Mouse (Mus musculus): ENCODE results near the gene Rgs9bp. TPM values are rescaled to one million over a fixed set of nuclear protein-coding genes. Genes with fewer than 3 reads are reported as not detected.

Gene Rgs9bp
- total RNA-seq, 1 experiment: 0.71 TPM

DNA sequence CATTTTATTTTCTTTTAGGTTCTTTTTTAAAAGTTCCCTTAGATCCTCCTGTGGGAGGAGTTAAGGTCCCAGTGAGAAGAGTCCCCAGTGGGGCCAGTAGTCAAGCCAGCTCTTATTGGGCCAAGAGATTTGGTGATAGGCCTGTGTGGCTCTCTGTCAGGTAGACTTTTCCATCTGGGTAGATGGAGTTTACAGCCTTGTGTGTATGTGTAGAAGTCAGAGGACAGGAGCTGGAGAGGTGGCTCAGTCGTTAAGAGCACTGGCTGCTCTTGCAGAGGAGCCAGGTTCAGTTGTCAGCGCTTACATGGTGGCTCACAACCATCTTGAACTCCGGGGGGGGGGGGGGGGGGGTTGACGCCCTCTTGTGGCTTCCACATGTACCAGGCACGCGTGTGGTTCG lies 4.1 kb upstream of the Rgs9bp start:
- no peak for DNase-seq (ENCODE audit: low read depth, low spot score)
- H3K9me3 ChIP-seq (ENCODE audit: control insufficient read depth, insufficient read depth, low read depth, low read length): no peaks in the 10 kb centered on the region
- H3K36me3 ChIP-seq (ENCODE audit: control insufficient read depth, insufficient read depth, low read length, poor library complexity, severe bottlenecking): peaks cover 18% of the 10 kb centered on the region; the same call in 1 of the 2 replicates
- H3K9ac ChIP-seq (ENCODE audit: insufficient read depth, low read depth, low read length, poor library complexity, severe bottlenecking): no peak overlapping the region
- TF ChIP-seq MAFK (IDR thresholded peaks at IDR 0.05; ENCODE audit: insufficient read depth, low read depth, low read length) (no peak), HCFC1 (IDR thresholded peaks at IDR 0.05; ENCODE audit: borderline replicate concordance, insufficient read depth, low read length) (no peak)
- peaks cover 0 to 10% of the 10 kb centered on the region in 2 experiments; a peak in 2 of 4 replicates for H3K4me1 ChIP-seq (ENCODE audit: control insufficient read depth in 2 of 2, insufficient read depth in 2 of 2, low read length in 2 of 2, poor library complexity in 1 of 2)
- no peak overlapping the region for H3K4me3 ChIP-seq (ENCODE audit: insufficient read depth in 1 of 2, low read depth in 1 of 2, low read length in 2 of 2, poor library complexity in 1 of 2, severe bottlenecking in 1 of 2)
- in situ Hi-C loops (cut with MboI; ENCODE audit: low sequenced_read_pairs in 2 of 2, unreplicated experiment in 2 of 2): no loop called here
- no peak overlapping the region for H3K27ac ChIP-seq (ENCODE audit: insufficient read depth, low read depth, low read length, poor library complexity, severe bottlenecking)

DNA sequence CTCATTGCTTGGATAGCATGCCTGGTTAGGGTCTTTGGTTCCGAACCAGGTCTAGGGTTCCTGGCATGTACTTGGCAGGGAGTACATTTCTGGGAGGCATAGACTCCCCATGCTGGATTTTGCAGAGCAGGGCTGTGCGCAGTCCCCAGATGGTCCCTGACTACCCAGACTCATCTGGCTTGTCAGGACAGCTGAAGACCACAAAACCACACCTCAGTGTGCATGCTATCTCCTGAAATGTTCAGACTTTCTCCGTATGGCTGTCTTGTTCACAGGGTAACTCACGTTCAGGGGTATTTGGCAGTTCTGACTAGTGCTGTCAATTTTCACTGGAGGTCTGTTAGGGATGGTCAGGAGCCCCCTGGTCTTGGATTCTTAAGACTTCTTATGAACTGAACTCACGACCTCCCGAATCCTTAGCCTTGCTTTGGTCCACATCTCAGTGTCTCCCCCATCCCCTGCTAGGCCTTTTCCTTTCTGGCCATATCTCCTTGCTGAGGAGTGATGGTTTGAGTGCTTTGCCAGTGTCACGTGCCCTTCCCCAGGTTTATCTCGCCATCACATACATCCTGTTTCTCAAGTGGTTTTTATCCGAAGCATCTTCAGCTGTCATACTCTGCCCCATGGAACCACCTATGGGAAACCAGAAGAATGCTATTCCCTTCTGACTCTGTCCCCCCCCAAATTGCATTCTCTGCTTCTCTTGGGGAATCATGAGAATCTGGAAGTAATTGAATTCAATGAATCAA lies 3.5 kb upstream of the Rgs9bp start:
- Histone ChIP-seq H3K27ac (ENCODE audit: insufficient read depth, low read depth, low read length, poor library complexity, severe bottlenecking) (no peak overlapping the region), H3K36me3 (ENCODE audit: control insufficient read depth, insufficient read depth, low read length, poor library complexity, severe bottlenecking) (peaks cover 18% of the 10 kb centered on the region; the same call in 1 of the 2 replicates), H3K9me3 (ENCODE audit: control insufficient read depth, insufficient read depth, low read depth, low read length) (no peaks in the 10 kb centered on the region), H3K9ac (ENCODE audit: insufficient read depth, low read depth, low read length, poor library complexity, severe bottlenecking) (no peak overlapping the region), H3K4me3 (ENCODE audit: insufficient read depth in 1 of 2, low read depth in 1 of 2, low read length in 2 of 2, poor library complexity in 1 of 2, severe bottlenecking in 1 of 2) (no peak overlapping the region), H3K4me1 (ENCODE audit: control insufficient read depth in 2 of 2, insufficient read depth in 2 of 2, low read length in 2 of 2, poor library complexity in 1 of 2) (peaks cover 0 to 11% of the 10 kb centered on the region in 2 experiments; a peak in 2 of 4 replicates)
- no peak for TF ChIP-seq ZNF384 (IDR thresholded peaks at IDR 0.05; ENCODE audit: low read depth, low read length)
- no peak for TF ChIP-seq CHD2 (IDR thresholded peaks at IDR 0.05; ENCODE audit: low read depth, low read length)
- no peak for TF ChIP-seq ZC3H11A (IDR thresholded peaks at IDR 0.05; ENCODE audit: borderline replicate concordance, low read depth, low read length)
- no peak for TF ChIP-seq HCFC1 (IDR thresholded peaks at IDR 0.05; ENCODE audit: borderline replicate concordance, insufficient read depth, low read length)
- TF ChIP-seq MAFK (IDR thresholded peaks at IDR 0.05; ENCODE audit: insufficient read depth, low read depth, low read length): no peak
- DNase-seq (ENCODE audit: low read depth, low spot score): no peak
- in situ Hi-C loops (cut with MboI; ENCODE audit: low sequenced_read_pairs in 2 of 2, unreplicated experiment in 2 of 2): no loop called here

DNA sequence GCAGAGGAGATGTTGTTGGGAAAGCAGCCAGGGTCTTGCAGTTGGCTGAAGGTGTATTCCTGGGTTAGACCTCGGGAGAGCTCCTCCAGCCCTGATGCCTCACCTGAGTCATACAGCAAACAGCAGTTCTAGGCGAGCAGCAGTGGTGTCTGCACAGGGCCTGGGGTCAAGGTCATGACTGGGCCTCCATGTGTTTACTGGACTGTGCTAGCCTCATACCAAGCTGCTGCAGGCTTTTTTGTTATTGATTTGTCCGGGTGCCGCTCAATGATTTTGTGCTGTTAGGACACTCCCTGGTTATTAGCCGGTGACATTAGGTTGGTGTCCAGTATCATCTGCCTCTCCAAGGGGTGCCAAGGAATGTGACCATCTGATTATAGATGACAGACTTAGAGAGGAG lies 2.3 kb upstream of the Rgs9bp start:
- no peak for DNase-seq (ENCODE audit: low read depth, low spot score)
- in situ Hi-C loops (cut with MboI; ENCODE audit: low sequenced_read_pairs in 2 of 2, unreplicated experiment in 2 of 2): no loop called here
- Histone ChIP-seq H3K9ac (ENCODE audit: insufficient read depth, low read depth, low read length, poor library complexity, severe bottlenecking) (no peak overlapping the region), H3K9me3 (ENCODE audit: control insufficient read depth, insufficient read depth, low read depth, low read length) (no peaks in the 10 kb centered on the region), H3K4me3 (ENCODE audit: insufficient read depth in 1 of 2, low read depth in 1 of 2, low read length in 2 of 2, poor library complexity in 1 of 2, severe bottlenecking in 1 of 2) (no peak overlapping the region), H3K4me1 (ENCODE audit: control insufficient read depth in 2 of 2, insufficient read depth in 2 of 2, low read length in 2 of 2, poor library complexity in 1 of 2) (peaks cover 0 to 15% of the 10 kb centered on the region in 2 experiments; a peak in 2 of 4 replicates), H3K27ac (ENCODE audit: insufficient read depth, low read depth, low read length, poor library complexity, severe bottlenecking) (no peak overlapping the region), H3K36me3 (ENCODE audit: control insufficient read depth, insufficient read depth, low read length, poor library complexity, severe bottlenecking) (peaks cover 9% of the 10 kb centered on the region; the same call in 1 of the 2 replicates)
- TF ChIP-seq ZNF384 (IDR thresholded peaks at IDR 0.05; ENCODE audit: low read depth, low read length): no peak
- TF ChIP-seq CHD2 (IDR thresholded peaks at IDR 0.05; ENCODE audit: low read depth, low read length): no peak
- TF ChIP-seq ZC3H11A (IDR thresholded peaks at IDR 0.05; ENCODE audit: borderline replicate concordance, low read depth, low read length): no peak
- TF ChIP-seq HCFC1 (IDR thresholded peaks at IDR 0.05; ENCODE audit: borderline replicate concordance, insufficient read depth, low read length): no peak
- no peak for TF ChIP-seq MAFK (IDR thresholded peaks at IDR 0.05; ENCODE audit: insufficient read depth, low read depth, low read length)

DNA sequence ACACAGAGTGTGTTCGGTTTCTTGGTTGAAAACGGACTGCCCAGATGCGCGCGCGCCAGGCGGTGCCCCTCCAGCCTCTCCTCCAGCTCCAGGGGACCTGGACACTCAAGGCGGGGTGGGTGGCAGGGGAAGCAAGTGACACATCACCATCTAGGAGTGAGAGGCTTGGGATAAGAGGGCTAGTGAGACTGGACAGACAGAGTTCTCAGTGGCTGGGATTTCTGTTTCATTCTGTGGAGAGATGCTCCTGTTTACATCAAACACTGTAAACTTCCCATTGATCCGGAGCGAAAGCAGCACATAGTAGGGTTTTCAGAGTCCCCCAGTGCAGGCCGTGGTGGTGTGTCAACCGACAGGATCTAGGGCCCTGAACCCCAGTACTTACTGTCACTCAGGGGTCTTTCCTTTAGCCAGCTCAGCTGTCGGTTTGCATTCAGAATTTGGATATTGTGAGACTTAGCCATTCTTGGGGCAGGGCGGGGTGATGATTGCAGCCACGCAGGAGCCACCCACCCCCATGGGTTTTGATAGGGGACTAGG lies 1.6 kb upstream of the Rgs9bp start:
- in situ Hi-C loops (cut with MboI; ENCODE audit: low sequenced_read_pairs in 2 of 2, unreplicated experiment in 2 of 2): no loop called here
- DNase-seq (ENCODE audit: low read depth, low spot score): no peak
- no peak overlapping the region for H3K27ac ChIP-seq (ENCODE audit: insufficient read depth, low read depth, low read length, poor library complexity, severe bottlenecking)

More for the DNA sequence above, 1.6 kb upstream of the Rgs9bp start:
- Histone ChIP-seq H3K36me3 (ENCODE audit: control insufficient read depth, insufficient read depth, low read length, poor library complexity, severe bottlenecking) (peaks cover 4% of the 10 kb centered on the region; the same call in 1 of the 2 replicates), H3K9ac (ENCODE audit: insufficient read depth, low read depth, low read length, poor library complexity, severe bottlenecking) (peak overlapping the region; percentile 84), H3K4me1 (ENCODE audit: control insufficient read depth in 2 of 2, insufficient read depth in 2 of 2, low read length in 2 of 2, poor library complexity in 1 of 2) (peaks cover 0 to 15% of the 10 kb centered on the region in 2 experiments; a peak in 2 of 4 replicates), H3K4me3 (ENCODE audit: insufficient read depth in 1 of 2, low read depth in 1 of 2, low read length in 2 of 2, poor library complexity in 1 of 2, severe bottlenecking in 1 of 2) (peak overlapping the region; percentile 80 to 85), H3K9me3 (ENCODE audit: control insufficient read depth, insufficient read depth, low read depth, low read length) (no peaks in the 10 kb centered on the region)
- TF ChIP-seq ZC3H11A (IDR thresholded peaks at IDR 0.05; ENCODE audit: borderline replicate concordance, low read depth, low read length): no peak
- no peak for TF ChIP-seq CHD2 (IDR thresholded peaks at IDR 0.05; ENCODE audit: low read depth, low read length)
- TF ChIP-seq MAFK (IDR thresholded peaks at IDR 0.05; ENCODE audit: insufficient read depth, low read depth, low read length): no peak
- TF ChIP-seq HCFC1 (IDR thresholded peaks at IDR 0.05; ENCODE audit: borderline replicate concordance, insufficient read depth, low read length): no peak
- no peak for TF ChIP-seq ZNF384 (IDR thresholded peaks at IDR 0.05; ENCODE audit: low read depth, low read length)
